Mouse (Mus musculus) adrenal gland, adult (tissue): ENCODE data around the gene Chad.

Experiments
- DNase-seq, 2 experiments: peaks; one replicate each; pipeline ENCODE4 v3.0.0; 2022 to 2023; ENCODE audit warnings: low spot score in 1 of 2; ENCODE audit not compliant: inconsistent age in 2 of 2

Chad gene

GRCm38 (mm10) chr11:94564437-94565150 lies at the start of gene Chad:
Chad (plus strand) TSS chr11:94565047.
- DNase-seq, result peak; percentile 51 to 73

GRCm38 (mm10) chr11:94521219-94521843 lies 43.5 kb upstream of the Chad start, which contains the start of gene Mycbpap:
Mycbpap (minus strand) TSS chr11:94521742.
- peak; percentile 77 to 94 for DNase-seq

GRCm38 (mm10) chr11:94526171-94526879 lies 38.5 kb upstream of the Chad start:
- no peak for DNase-seq

GRCm38 (mm10) chr11:94528879-94529278 lies 36.0 kb upstream of the Chad start:
- DNase-seq, result no peak

GRCm38 (mm10) chr11:94533171-94533570 lies 31.7 kb upstream of the Chad start:
- no peak for DNase-seq

- peak in 1 of 2 experiments; percentile 57 for DNase-seq
Observed at GRCm38 (mm10) chr11:94538733-94539292, 26.0 kb upstream of the Chad start.

- peak in 1 of 2 experiments; percentile 54 for DNase-seq
Observed at GRCm38 (mm10) chr11:94539761-94540160, 25.1 kb upstream of the Chad start.

GRCm38 (mm10) chr11:94542400-94542799 lies 22.4 kb upstream of the Chad start:
- no peak for DNase-seq

GRCm38 (mm10) chr11:94543344-94543743 lies 21.5 kb upstream of the Chad start:
- DNase-seq, result no peak

GRCm38 (mm10) chr11:94543932-94544331 lies 20.9 kb upstream of the Chad start:
- peak; percentile 96 to 99 for DNase-seq

GRCm38 (mm10) chr11:94544422-94544821 lies 20.4 kb upstream of the Chad start:
- DNase-seq, result peak; percentile 49 to 64

- no peak for DNase-seq
Observed at GRCm38 (mm10) chr11:94546381-94546780, 18.5 kb upstream of the Chad start.

- DNase-seq, result no peak
Observed at GRCm38 (mm10) chr11:94547271-94547670, 17.6 kb upstream of the Chad start.

GRCm38 (mm10) chr11:94548041-94548784 lies 16.6 kb upstream of the Chad start:
- peak in 1 of 2 experiments; percentile 77 for DNase-seq

- peak; percentile 97 to 99 for DNase-seq
Observed at GRCm38 (mm10) chr11:94548888-94549690, 15.8 kb upstream of the Chad start, which contains the start of gene Rsad1. Rsad1 (minus strand) TSS chr11:94549255.

GRCm38 (mm10) chr11:94549691-94550441 lies 15.0 kb upstream of the Chad start:
- no peak for DNase-seq

GRCm38 (mm10) chr11:94550442-94550744 lies 14.5 kb upstream of the Chad start:
- DNase-seq, result no peak

GRCm38 (mm10) chr11:94558226-94558625 lies 6.6 kb upstream of the Chad start:
- no peak for DNase-seq

- DNase-seq, result no peak
Observed at GRCm38 (mm10) chr11:94563383-94563782, 1.5 kb upstream of the Chad start.
